Mouse (Mus musculus): ENCODE measurements around the gene Vps33b. TPM values are rescaled to one million over a fixed set of nuclear protein-coding genes. Genes with fewer than 3 reads are reported as not detected.

Gene Vps33b
- total and polyA plus RNA-seq, 3 experiments, result 23.4 to 24.9 TPM; not detected in 1

GRCm38 (mm10) chr7:80232489-80233029, 36.9 kb upstream of the Vps33b start, which contains the start of the genes Cib1 and Gdpgp1:
Cib1 (minus strand) TSS chr7:80232813.
Gdpgp1 (plus strand) TSS chr7:80232865.
- H3K27me3 ChIP-seq (ENCODE audit: control insufficient read depth in 1 of 2, insufficient read depth in 2 of 2, low read length in 2 of 2), result no peaks in the 10 kb centered on the region
- DNase-seq (ENCODE audit: low read depth, low spot score), result peak; percentile 96
- no peak for TF ChIP-seq TAL1 (IDR thresholded peaks at IDR 0.05; ENCODE audit: low read length)
- TF ChIP-seq EP300 (IDR thresholded peaks at IDR 0.05; ENCODE audit: low read depth in 1 of 2, low read length in 2 of 2), result 0 out of 4 replicates have a peak, but pooled peaks of 1 of the 2 experiments have one; percentile 7
- TF ChIP-seq RCOR1 (IDR thresholded peaks at IDR 0.05; ENCODE audit: low read depth, low read length), result 0 out of 2 replicates have a peak, but pooled peaks have one; percentile 15
- no peak for TF ChIP-seq E2F4 (IDR thresholded peaks at IDR 0.05; ENCODE audit: borderline replicate concordance, low read depth, low read length)
- TF ChIP-seq CHD1 (IDR thresholded peaks at IDR 0.05; ENCODE audit: low read depth, low read length), result no peak
- 0 out of 6 replicates have a peak, but pooled peaks of 1 of the 3 experiments have one; percentile 13 for TF ChIP-seq CTCF (IDR thresholded peaks at IDR 0.05 in 2 of 3, conservative IDR thresholded peaks at IDR 0.05 in 1 of 3; ENCODE audit: control insufficient read depth in 1 of 3, insufficient read depth in 1 of 3, low read depth in 2 of 3, low read length in 3 of 3, poor library complexity in 1 of 3, severe bottlenecking in 1 of 3)
- TF ChIP-seq JUND (IDR thresholded peaks at IDR 0.05; ENCODE audit: low read depth, low read length), result no peak
- 0 out of 2 replicates have a peak, but pooled peaks have one; percentile 12 for TF ChIP-seq ETS1 (IDR thresholded peaks at IDR 0.05; ENCODE audit: low read depth, low read length)
- peak; percentile 47 for TF ChIP-seq TCF12 (IDR thresholded peaks at IDR 0.05; ENCODE audit: low read depth, low read length)
- TF ChIP-seq CHD2 (IDR thresholded peaks at IDR 0.05; ENCODE audit: low read length), result no peak
- peak; percentile 11 to 75; a peak in 2 of 4 replicates for TF ChIP-seq POLR2A (IDR thresholded peaks at IDR 0.05; ENCODE audit: control insufficient read depth in 1 of 2, insufficient read depth in 1 of 2, low read depth in 1 of 2, low read length in 2 of 2, poor library complexity in 1 of 2)
- no peak for TF ChIP-seq MEF2A (IDR thresholded peaks at IDR 0.05; ENCODE audit: extremely low read depth, insufficient replicate concordance, low read depth, low read length, poor library complexity, severe bottlenecking)
- 0 out of 2 replicates have a peak, but pooled peaks have one; percentile 68 for TF ChIP-seq UBTF (IDR thresholded peaks at IDR 0.05; ENCODE audit: borderline replicate concordance, insufficient read depth, low read depth, low read length)
- no peak for TF ChIP-seq ZC3H11A (IDR thresholded peaks at IDR 0.05; ENCODE audit: low read depth, low read length)
- peak; percentile 84 for TF ChIP-seq NRF1 (IDR thresholded peaks at IDR 0.05; ENCODE audit: insufficient read depth, low read depth, low read length, poor library complexity, severe bottlenecking)
- TF ChIP-seq BHLHE40 (IDR thresholded peaks at IDR 0.05; ENCODE audit: borderline replicate concordance, low read depth, low read length), result peak; percentile 98
- TF ChIP-seq GATA1 (IDR thresholded peaks at IDR 0.05; ENCODE audit: low read depth, low read length), result no peak
- peak; percentile 76 for TF ChIP-seq HCFC1 (IDR thresholded peaks at IDR 0.05; ENCODE audit: low read depth, low read length)
- TF ChIP-seq ZMIZ1 (IDR thresholded peaks at IDR 0.05; ENCODE audit: low read depth, low read length), result peak; percentile 64
- TF ChIP-seq KAT2A (conservative IDR thresholded peaks at IDR 0.05; ENCODE audit: low read depth, low read length), result no peak; the same call in 1 of the 2 replicates
- no peak for TF ChIP-seq ZNF384 (IDR thresholded peaks at IDR 0.05; ENCODE audit: low read depth, low read length)
- TF ChIP-seq RAD21 (IDR thresholded peaks at IDR 0.05; ENCODE audit: low read depth, low read length), result no peak
- TF ChIP-seq POLR2AphosphoS5 (IDR thresholded peaks at IDR 0.05; ENCODE audit: borderline replicate concordance, low read depth, low read length), result no peak
- TF ChIP-seq USF1 (IDR thresholded peaks at IDR 0.05; ENCODE audit: low read depth, low read length), result peak; percentile 97
- TF ChIP-seq SIN3A (IDR thresholded peaks at IDR 0.05; ENCODE audit: low read length), result peak; percentile 83
- TF ChIP-seq NELFE (IDR thresholded peaks at IDR 0.05; ENCODE audit: low read depth, low read length), result peak; percentile 65
- TF ChIP-seq MAFK (IDR thresholded peaks at IDR 0.05; ENCODE audit: borderline replicate concordance, low read depth, low read length), result no peak
- TF ChIP-seq TBP (IDR thresholded peaks at IDR 0.05; ENCODE audit: low read depth, low read length), result no peak; the same call in 1 of the 2 replicates
- peak; percentile 95 for TF ChIP-seq MAX (IDR thresholded peaks at IDR 0.05; ENCODE audit: low read length)
- no peak for TF ChIP-seq ZKSCAN1 (IDR thresholded peaks at IDR 0.05; ENCODE audit: low read depth, low read length)
- peak; percentile 55 to 81; a peak in 3 of 4 replicates for TF ChIP-seq USF2 (IDR thresholded peaks at IDR 0.05; ENCODE audit: borderline replicate concordance in 1 of 2, insufficient read depth in 1 of 2, low read depth in 1 of 2, low read length in 2 of 2)
- TF ChIP-seq MYB (IDR thresholded peaks at IDR 0.05; ENCODE audit: low read depth, low read length), result no peak
- TF ChIP-seq SMC3 (IDR thresholded peaks at IDR 0.05; ENCODE audit: low read depth, low read length), result no peak
- no peak for TF ChIP-seq GABPA (IDR thresholded peaks at IDR 0.05; ENCODE audit: low read depth, low read length)
- TF ChIP-seq MYC (IDR thresholded peaks at IDR 0.05; ENCODE audit: low read depth, low read length), result peak; percentile 82
- TF ChIP-seq POLR2AphosphoS2 (IDR thresholded peaks at IDR 0.05; ENCODE audit: low read length), result peak; percentile 72

More at GRCm38 (mm10) chr7:80232489-80233029, 36.9 kb upstream of the Vps33b start, which contains the start of the genes Cib1 and Gdpgp1:
- no peaks in the 10 kb centered on the region for H3K9me3 ChIP-seq (replicated peaks; ENCODE audit: insufficient read depth, low read length)
- peaks cover 10% of the 10 kb centered on the region for H3K79me2 ChIP-seq (ENCODE audit: control insufficient read depth, insufficient read depth, low read length, poor library complexity)
- peak within 1 kb of the TSS; percentile 66 for H3K27ac ChIP-seq (ENCODE audit: control insufficient read depth, low read depth, low read length)
- peak within 1 kb of the TSS; percentile 78 for H3K9ac ChIP-seq (ENCODE audit: control insufficient read depth, low read depth, low read length, poor library complexity, severe bottlenecking)
- peak within 1 kb of the TSS; percentile 85 to 91 for H3K4me3 ChIP-seq (ENCODE audit: control insufficient read depth in 1 of 2, insufficient read depth in 1 of 2, low read depth in 2 of 2, low read length in 2 of 2)
- H3K36me3 ChIP-seq (ENCODE audit: control insufficient read depth in 1 of 2, insufficient read depth in 2 of 2, low read length in 2 of 2), result peaks cover 0 to 6% of the 10 kb centered on the region in 2 experiments; a peak in 2 of 4 replicates
- H3K4me1 ChIP-seq (ENCODE audit: control insufficient read depth in 1 of 2, insufficient read depth in 2 of 2, low read length in 2 of 2), result peaks cover 5 to 6% of the 10 kb centered on the region in 2 experiments; a peak in 3 of 4 replicates
